Mouse (Mus musculus) hindbrain, embryonic 12.5 days (tissue): Measurements from ENCODE around the gene Actn4. TPM values are rescaled to one million over a fixed set of nuclear protein-coding genes. Genes with fewer than 3 reads are reported as not detected.

Experiments
- ATAC-seq: fragments of 200-750 bp; cut with Nextera tagmentation; 2 replicates; pipeline ENCODE4 v1.8.0; 2017; ENCODE audit warnings: moderate TSS enrichment; ENCODE audit not compliant: low FRiP score
- H3K27ac ChIP-seq: fragments of 300-500 bp; sonication (generic); 2 replicates; pipeline ENCODE4 v1.5.1; 2016; ENCODE audit warnings: mild to moderate bottlenecking
- H3K27me3 ChIP-seq: fragments of 300-500 bp; sonication (generic); 2 replicates; pipeline ENCODE4 v1.6.1; 2016; ENCODE audit warnings: mild to moderate bottlenecking
- H3K36me3 ChIP-seq: fragments of 300-500 bp; sonication (generic); 2 replicates; pipeline ENCODE4 v1.6.1; 2016; ENCODE audit warnings: mild to moderate bottlenecking
- H3K4me1 ChIP-seq: fragments of 300-500 bp; sonication (generic); 2 replicates; pipeline ENCODE4 v1.6.1; 2016
- H3K4me2 ChIP-seq: fragments of 300-500 bp; sonication (generic); replicated peaks from 2 replicates; pipeline ENCODE4 v1.6.1; 2016; ENCODE audit warnings: mild to moderate bottlenecking
- H3K4me3 ChIP-seq: fragments of 300-500 bp; sonication (generic); 2 replicates; pipeline ENCODE4 v1.5.1; 2016; ENCODE audit warnings: mild to moderate bottlenecking
- H3K9ac ChIP-seq: fragments of 300-500 bp; sonication (generic); 2 replicates; pipeline ENCODE4 v1.6.1; 2016; ENCODE audit warnings: mild to moderate bottlenecking, moderate library complexity
- H3K9me3 ChIP-seq: fragments of 300-500 bp; sonication (generic); replicated peaks from 2 replicates; pipeline ENCODE4 v1.6.1; 2016; ENCODE audit warnings: mild to moderate bottlenecking
- WGBS: fragments of 180-500 bp; shearing (Covaris S2); methylation state at CpG from one replicate; pipeline ENCODE4 v1.1.7; 2016; 5-methylcytosine and 5-hydroxymethylcytosine counted together
- polyA plus RNA-seq: library from polyadenylated mRNA; unstranded; fragments of >200 nt; fragmentation: Nextera tagmentation; extraction: Ambion mirVana; gene quantifications from 2 replicates; pipeline ENCODE4 v1.2.1, GENCODE M21; 2016

Gene Actn4
- polyA plus RNA-seq, 1 experiment from 2014 or later = 200 TPM

DNA sequence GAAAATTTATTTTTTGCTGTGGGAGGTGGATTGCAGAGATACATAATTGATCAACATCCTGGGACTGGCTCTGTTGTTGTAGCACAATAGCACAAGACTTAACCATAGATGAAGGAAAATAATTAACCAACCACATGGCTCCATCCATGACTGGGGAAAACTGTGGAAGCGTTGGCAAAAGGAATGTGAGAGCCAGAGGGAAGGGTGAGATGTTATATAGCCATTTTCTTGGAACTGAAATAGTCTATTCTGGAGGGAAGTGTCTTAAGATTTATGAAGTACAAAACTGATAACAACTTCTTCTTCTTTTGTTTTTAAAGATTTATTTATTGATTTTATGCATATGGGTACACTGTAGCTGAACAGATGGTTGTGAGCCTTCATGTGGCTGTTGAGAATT is 114.9 kb downstream of the Actn4 start:
- Histone ChIP-seq H3K27ac (no peak overlapping the region), H3K9ac (no peak overlapping the region), H3K36me3 (no peaks in the 10 kb centered on the region), H3K27me3 (no peaks in the 10 kb centered on the region), H3K4me3 (no peak overlapping the region), H3K9me3 (0 out of 2 replicates have a peak, but pooled peaks cover 5% of the 10 kb centered on the region), H3K4me2 (no peak overlapping the region), H3K4me1 (no peaks in the 10 kb centered on the region)
- 83% methylated on average over 1 of the region's 1 CpGs for WGBS
- no peak for ATAC-seq

Other genes starting within 250 kb of the Actn4 start
- gene Fbxo17, start 245.5 kb downstream of the Actn4 start, polyA plus RNA-seq = 8.5 and 11.1 TPM in 2 replicates
- 107 and 116 TPM in 2 replicates for gene Mrps12, start 220.5 kb downstream of the Actn4 start, polyA plus RNA-seq
- gene Sars2, start 220.3 kb downstream of the Actn4 start, polyA plus RNA-seq = 25.7 and 28.0 TPM in 2 replicates
- 3.2 and 4.0 TPM in 2 replicates for gene Ccer2, start 206.2 kb downstream of the Actn4 start, polyA plus RNA-seq
- gene Sirt2, start 195.6 kb downstream of the Actn4 start, polyA plus RNA-seq = 90.1 and 90.4 TPM in 2 replicates
- gene Nfkbib, start 194.8 kb downstream of the Actn4 start, polyA plus RNA-seq = 39.8 and 43.0 TPM in 2 replicates
- gene Rinl, start 173.4 kb downstream of the Actn4 start, polyA plus RNA-seq = 2.2 and 2.7 TPM in 2 replicates
- gene Hnrnpl, start 153.8 kb downstream of the Actn4 start, polyA plus RNA-seq = 297 and 345 TPM in 2 replicates
- gene Ech1, start 137.1 kb downstream of the Actn4 start, polyA plus RNA-seq = 84.7 and 87.8 TPM in 2 replicates
- 5.0 and 5.1 TPM in 2 replicates for gene Lgals4, start 128.5 kb downstream of the Actn4 start, polyA plus RNA-seq
- gene Lgals7, start 98.5 kb downstream of the Actn4 start, polyA plus RNA-seq = 3.1 and 3.5 TPM in 2 replicates
- 0.34 and 0.78 TPM in 2 replicates for gene Capn12, start 80.9 kb downstream of the Actn4 start, polyA plus RNA-seq
- gene Eif3k, start 19.5 kb upstream of the Actn4 start, polyA plus RNA-seq = 298 and 331 TPM in 2 replicates
- gene Map4k1, start 19.7 kb upstream of the Actn4 start, polyA plus RNA-seq = 4.9 and 5.4 TPM in 2 replicates
- gene Ryr1, start 162.8 kb upstream of the Actn4 start, polyA plus RNA-seq = 5.2 and 5.7 TPM in 2 replicates
- gene Rasgrp4, start 172.5 kb upstream of the Actn4 start, polyA plus RNA-seq = 0.46 and 1.1 TPM in 2 replicates
- gene Fam98c, start 193.9 kb upstream of the Actn4 start, polyA plus RNA-seq = 20.0 and 21.7 TPM in 2 replicates
- gene Ggn, start 207.9 kb upstream of the Actn4 start, polyA plus RNA-seq = 0.46 and 0.56 TPM in 2 replicates
- 5.9 and 6.4 TPM in 2 replicates for gene Spred3, start 208.1 kb upstream of the Actn4 start, polyA plus RNA-seq
- gene Psmd8, start 218.4 kb upstream of the Actn4 start, polyA plus RNA-seq = 285 and 288 TPM in 2 replicates